In the genomic region with DNA sequence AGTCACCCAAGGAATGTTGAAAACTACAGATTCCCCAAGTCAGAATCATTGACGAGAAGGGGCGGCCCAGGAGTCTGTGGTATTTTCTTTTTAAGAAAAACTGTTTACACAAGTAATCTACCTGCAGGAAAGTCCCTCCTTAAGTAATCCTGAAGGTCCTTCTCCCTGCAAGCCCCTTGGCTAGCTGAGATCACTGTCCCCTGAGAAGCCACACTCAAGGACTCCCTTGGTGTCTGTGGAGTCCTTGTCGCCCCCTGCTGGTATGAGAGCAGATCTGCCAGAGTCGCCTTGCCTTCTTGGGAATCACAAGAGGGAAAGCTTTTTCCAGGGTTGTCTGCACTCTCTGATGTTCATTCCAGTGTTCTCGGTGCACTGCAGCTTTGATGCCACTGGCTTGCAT, we compare ENCODE assay signal across 9 mouse cellular contexts. TPM values are rescaled to one million over a fixed set of nuclear protein-coding genes. Genes with fewer than 3 reads are reported as not detected.
A peak's percentile ranks its signal among the peaks of the same experiment; 100 is the strongest.
DNase-seq lines count a peak whose midpoint lies in the region; ATAC-seq and TF ChIP-seq lines count a peak whose summit lies in the region.
"Had no signal": no experiment of that assay in that cellular context is flagged by ENCODE, and none has a peak within 500 bp of the region (broad histone marks: within the 10 kb centered on the region; RNA-seq: fewer than 3 reads in every experiment).

No protein-coding gene starts in this region.

- no peaks in the 10 kb centered on the region for H3K36me3 ChIP-seq in intestine, embryonic 14.5 days (ENCODE audit: control insufficient read depth, insufficient read depth, low read length)
- H3K36me3 ChIP-seq in intestine, embryonic 16.5 days (ENCODE audit: control insufficient read depth, insufficient read depth, low read length), result no peaks in the 10 kb centered on the region
- no peaks in the 10 kb centered on the region for H3K36me3 ChIP-seq in limb, embryonic 11.5 days (ENCODE audit: control insufficient read depth, insufficient read depth, low read length)
- no peaks in the 10 kb centered on the region for H3K36me3 ChIP-seq in neural tube, embryonic 13.5 days

- no peak overlapping the region for H3K9ac ChIP-seq in intestine, embryonic 14.5 days (ENCODE audit: low read length)
- no peak overlapping the region for H3K9ac ChIP-seq in intestine, embryonic 16.5 days (ENCODE audit: low read depth, low read length)
- H3K9ac ChIP-seq in limb, embryonic 11.5 days (ENCODE audit: low read length), result no peak overlapping the region
- no peak overlapping the region for H3K9ac ChIP-seq in neural tube, embryonic 13.5 days

- H3K27me3 ChIP-seq in intestine, embryonic 14.5 days (replicated peaks; ENCODE audit: control insufficient read depth, insufficient read depth, low read length), result no peaks in the 10 kb centered on the region
- H3K27me3 ChIP-seq in intestine, embryonic 16.5 days (replicated peaks; ENCODE audit: control insufficient read depth, insufficient read depth, low read length), result no peaks in the 10 kb centered on the region
- H3K27me3 ChIP-seq in limb, embryonic 11.5 days (ENCODE audit: control insufficient read depth, insufficient read depth, low read length), result no peaks in the 10 kb centered on the region
- no peaks in the 10 kb centered on the region for H3K27me3 ChIP-seq in neural tube, embryonic 13.5 days

- H3K27ac ChIP-seq in intestine, embryonic 14.5 days (ENCODE audit: low read depth), result 0 out of 2 replicates have a peak overlapping the region, but pooled peaks have one; percentile 70
- H3K27ac ChIP-seq in intestine, embryonic 16.5 days (ENCODE audit: low read length), result no peak overlapping the region
- no peak overlapping the region for H3K27ac ChIP-seq in bone marrow, adult 2 months (ENCODE audit: control insufficient read depth, insufficient read depth, low read depth, low read length, poor library complexity)
- no peak overlapping the region for H3K27ac ChIP-seq in limb, embryonic 11.5 days (replicated peaks; ENCODE audit: low read depth, low read length)
- no peak overlapping the region for H3K27ac ChIP-seq in neural tube, embryonic 13.5 days (replicated peaks)

- H3K4me3 ChIP-seq in intestine, embryonic 14.5 days (ENCODE audit: low read depth, low read length), result no peak overlapping the region
- no peak overlapping the region for H3K4me3 ChIP-seq in intestine, embryonic 16.5 days (ENCODE audit: low read length)
- H3K4me3 ChIP-seq in bone marrow, adult 2 months (replicated peaks; ENCODE audit: control insufficient read depth, low read depth, low read length), result no peak overlapping the region
- H3K4me3 ChIP-seq in limb, embryonic 11.5 days (ENCODE audit: low read depth, low read length), result no peak overlapping the region
- no peak overlapping the region for H3K4me3 ChIP-seq in neural tube, embryonic 13.5 days
- H3K4me3 ChIP-seq: megakaryocyte, embryonic 14.5 days had no signal

- no peak overlapping the region for H3K4me2 ChIP-seq in intestine, embryonic 14.5 days (ENCODE audit: low read length)
- H3K4me2 ChIP-seq in intestine, embryonic 16.5 days (ENCODE audit: low read depth, low read length), result no peak overlapping the region
- H3K4me2 ChIP-seq in limb, embryonic 11.5 days (ENCODE audit: low read depth, severe bottlenecking), result no peak overlapping the region
- no peak overlapping the region for H3K4me2 ChIP-seq in neural tube, embryonic 13.5 days

- peak; percentile 79 for DNase-seq in intestine, embryonic 14.5 days (ENCODE audit: low spot score)
- DNase-seq in frontal cortex, adult 2 months (ENCODE audit: extremely low spot score in 1 of 2, low spot score in 1 of 2), result peak; percentile 18 to 78
- DNase-seq in kidney, adult 8-10 months, result peak; percentile 58 to 62
- peak; percentile 78 for DNase-seq in limb, embryonic 11.5 days (ENCODE audit: low spot score)
- peak; percentile 75 for DNase-seq in testis, postnatal 10 days (ENCODE audit: low spot score)

- no peaks in the 10 kb centered on the region for H3K9me3 ChIP-seq in intestine, embryonic 14.5 days (ENCODE audit: control insufficient read depth, low read length)
- no peaks in the 10 kb centered on the region for H3K9me3 ChIP-seq in intestine, embryonic 16.5 days (ENCODE audit: control insufficient read depth, low read length)
- no peaks in the 10 kb centered on the region for H3K9me3 ChIP-seq in limb, embryonic 11.5 days (ENCODE audit: control insufficient read depth, low read length)
- H3K9me3 ChIP-seq in neural tube, embryonic 13.5 days, result no peaks in the 10 kb centered on the region

- WGBS in intestine, embryonic 14.5 days, result 40% methylated on average over 5 of the region's 5 CpGs
- WGBS in intestine, embryonic 16.5 days, result 40% methylated on average over 5 of the region's 5 CpGs
- 44% methylated on average over 5 of the region's 5 CpGs for WGBS in bone marrow, adult 2 months
- WGBS in limb, embryonic 11.5 days, result 47% methylated on average over 5 of the region's 5 CpGs
- 51% methylated on average over 5 of the region's 5 CpGs for WGBS in neural tube, embryonic 13.5 days

- no peak for TF ChIP-seq POLR2A in bone marrow, adult 2 months (IDR thresholded peaks at IDR 0.05; ENCODE audit: borderline replicate concordance, control insufficient read depth, low read depth, low read length)

- TF ChIP-seq CTCF in bone marrow, adult 2 months (IDR thresholded peaks at IDR 0.05; ENCODE audit: control insufficient read depth, insufficient read depth, low read length), result peak; percentile 78

- peaks cover 12% of the 10 kb centered on the region for H3K4me1 ChIP-seq in intestine, embryonic 14.5 days (replicated peaks; ENCODE audit: control insufficient read depth, insufficient read depth, low read length)
- H3K4me1 ChIP-seq in intestine, embryonic 16.5 days (ENCODE audit: control insufficient read depth, insufficient read depth, low read length), result peaks cover 9% of the 10 kb centered on the region
- no peaks in the 10 kb centered on the region for H3K4me1 ChIP-seq in bone marrow, adult 2 months (ENCODE audit: control insufficient read depth, insufficient read depth, low read length)
- H3K4me1 ChIP-seq in limb, embryonic 11.5 days (ENCODE audit: control insufficient read depth, insufficient read depth, low read length), result no peaks in the 10 kb centered on the region
- no peaks in the 10 kb centered on the region for H3K4me1 ChIP-seq in neural tube, embryonic 13.5 days (replicated peaks)

- ATAC-seq in intestine, embryonic 14.5 days (replicated peaks; ENCODE audit: low FRiP score, low TSS enrichment, low read depth), result 0 out of 2 replicates have a peak, but pooled peaks have one; percentile 26
- ATAC-seq in intestine, embryonic 16.5 days, result no peak
- no peak for ATAC-seq in limb, embryonic 11.5 days (ENCODE audit: insufficient number of reproducible peaks, low FRiP score, low TSS enrichment, low read depth)
- peak; percentile 53; the same call in 1 of the 2 replicates for ATAC-seq in neural tube, embryonic 13.5 days (ENCODE audit: low read depth)

RNA-seq across cellular contexts. Expression of a gene that starts 45.7 kb away (rescaled TPM):
- polyA plus RNA-seq in intestine, embryonic 14.5 days (2014; fragmentation: Nextera tagmentation; extraction: Ambion mirVana), result 489 and 512 TPM in 2 replicates
- polyA plus RNA-seq in intestine, embryonic 16.5 days (2015; fragmentation: Nextera tagmentation; extraction: Ambion mirVana), result 339 and 377 TPM in 2 replicates
- 147 and 174 TPM in 2 replicates for polyA plus RNA-seq in bone marrow, adult 2 months (2011; ENCODE audit: insufficient read depth, insufficient read length, low replicate concordance, missing spikeins)
- polyA plus RNA-seq in frontal cortex, adult 2 months (2012; rRNA removed), result 2.0 and 2.2 TPM in 2 replicates
- polyA plus RNA-seq in limb, embryonic 11.5 days (2014; fragmentation: Nextera tagmentation; extraction: Ambion mirVana), result 528 and 536 TPM in 2 replicates
- polyA plus RNA-seq in neural tube, embryonic 13.5 days (2015; fragmentation: Nextera tagmentation; extraction: Ambion mirVana), result 91.3 and 119 TPM in 2 replicates

Comparison
In these comparisons a context has a peak if more than half of its experiments do, and no peak if none do; other contexts are left out.
1. ATAC-seq: peak in intestine, embryonic 14.5 days (single experiment) and neural tube, embryonic 13.5 days (single experiment); none in intestine, embryonic 16.5 days (single experiment) and limb, embryonic 11.5 days (single experiment).
2. RNA of a gene that starts 45.7 kb away (polyA plus RNA-seq): 528 to 536 TPM in limb, embryonic 11.5 days, 489 to 512 TPM in intestine, embryonic 14.5 days, 339 to 377 TPM in intestine, embryonic 16.5 days, 147 to 174 TPM in bone marrow, adult 2 months and 91.3 to 119 TPM in neural tube, embryonic 13.5 days; 2.0 to 2.2 TPM in frontal cortex, adult 2 months; every median in the first group is over 10 times any median in the second.
3. Peak in every context shown above with its lines, with median percentiles within 50 percentile points of each other: DNase-seq.